Mouse (Mus musculus) kidney, adult 9 months (tissue): ENCODE measurements at regions not wholly inside any gene's neighbourhood (a gene's known extent, or its start where the extent isn't known, plus 50 kb on each side); places are given as distances from the start of the nearest gene placed in this dataset.
"Not testable (repeated sequence)": the region's sequence is repeated elsewhere in the genome, so short reads cannot be mapped to it uniquely, and the experiment has no call there.

Experiments used
- DNase-seq: peaks from one replicate; pipeline ENCODE4 v3.0.0; 2022

GRCm38 (mm10) chr4:3497392-3497791 is 312.2 kb upstream of the Vmn1r3 start:
- not testable (repeated sequence) for DNase-seq

GRCm38 (mm10) chr4:3495987-3496386 is 310.8 kb upstream of the Vmn1r3 start:
- not testable (repeated sequence) for DNase-seq

- DNase-seq: not testable (repeated sequence)
Measured at GRCm38 (mm10) chr4:3494123-3494681, 309.0 kb upstream of the Vmn1r3 start.

GRCm38 (mm10) chr4:3490901-3491300 is 305.7 kb upstream of the Vmn1r3 start:
- not testable (repeated sequence) for DNase-seq

- no peak for DNase-seq
Measured at GRCm38 (mm10) chr4:3482092-3482491, 296.9 kb upstream of the Vmn1r3 start.

- DNase-seq: no peak
Measured at GRCm38 (mm10) chr4:3456773-3457172, 271.6 kb upstream of the Vmn1r3 start.

GRCm38 (mm10) chr4:3437380-3437779 is 252.2 kb upstream of the Vmn1r3 start:
- DNase-seq: peak; percentile 8

GRCm38 (mm10) chr4:3427968-3428367 is 242.8 kb upstream of the Vmn1r3 start:
- no peak for DNase-seq

- DNase-seq: peak; percentile 77
Measured at GRCm38 (mm10) chr4:3419920-3420499, 234.9 kb upstream of the Vmn1r3 start.

- DNase-seq: no peak
Measured at GRCm38 (mm10) chr4:3416670-3417069, 231.5 kb upstream of the Vmn1r3 start.

- not testable (repeated sequence) for DNase-seq
Measured at GRCm38 (mm10) chr4:3414442-3415022, 229.4 kb upstream of the Vmn1r3 start.

GRCm38 (mm10) chr4:3413493-3414441 is 228.6 kb upstream of the Vmn1r3 start:
- no peak for DNase-seq

- DNase-seq: not testable (repeated sequence)
Measured at GRCm38 (mm10) chr4:3412323-3412722, 227.2 kb upstream of the Vmn1r3 start.

- DNase-seq: peak; percentile 10
Measured at GRCm38 (mm10) chr4:3402856-3403255, 217.7 kb upstream of the Vmn1r3 start.

GRCm38 (mm10) chr4:3401766-3402165 is 216.6 kb upstream of the Vmn1r3 start:
- not testable (repeated sequence) for DNase-seq

- DNase-seq: not testable (repeated sequence)
Measured at GRCm38 (mm10) chr4:3391579-3391978, 206.4 kb upstream of the Vmn1r3 start.

GRCm38 (mm10) chr4:3373027-3373763 is 188.0 kb upstream of the Vmn1r3 start:
- DNase-seq: peak; percentile 45

- DNase-seq: not testable (repeated sequence)
Measured at GRCm38 (mm10) chr4:3368021-3368420, 182.9 kb upstream of the Vmn1r3 start.

- DNase-seq: not testable (repeated sequence)
Measured at GRCm38 (mm10) chr4:3343443-3343842, 158.3 kb upstream of the Vmn1r3 start.

- peak; percentile 75 for DNase-seq
Measured at GRCm38 (mm10) chr4:3342696-3343095, 157.5 kb upstream of the Vmn1r3 start.

GRCm38 (mm10) chr4:3342165-3342564 is 157.0 kb upstream of the Vmn1r3 start:
- DNase-seq: not testable (repeated sequence)
